Mouse (Mus musculus) gastrocnemius, postnatal 14 days (tissue): Measurements from ENCODE around the gene Map1s. TPM values are rescaled to one million over a fixed set of nuclear protein-coding genes. Genes with fewer than 3 reads are reported as not detected.
A peak's percentile ranks its signal among the peaks of the same experiment; 100 is the strongest.

Source experiments
- DNase-seq: peaks from one replicate; pipeline ENCODE4 v3.0.0; 2021; ENCODE audit warnings: mixed read lengths
- intact Hi-C: fragments of 180-260 bp; cut with DNase I; formaldehyde crosslinking; loops from one replicate; pipeline ENCODE4 v1.15.1; 2025; ENCODE audit warnings: low total_unique reads
- total RNA-seq, 2 experiments: library from RNA; stranded (reverse); gene quantifications; 2 replicates each; pipeline ENCODE4 v1.2.3; 2021

Map1s gene
- total RNA-seq, 2 experiments from 2014 or later = 13.8 to 15.5 TPM

- intact Hi-C loops = no loop called here
- DNase-seq = peak; percentile 96
These were observed 32.3 kb upstream of the Map1s start, which contains the start of gene Ccdc124 for GRCm38 (mm10) chr8:70873364-70873985. Ccdc124 (minus strand) TSS chr8:70873935.

DNA sequence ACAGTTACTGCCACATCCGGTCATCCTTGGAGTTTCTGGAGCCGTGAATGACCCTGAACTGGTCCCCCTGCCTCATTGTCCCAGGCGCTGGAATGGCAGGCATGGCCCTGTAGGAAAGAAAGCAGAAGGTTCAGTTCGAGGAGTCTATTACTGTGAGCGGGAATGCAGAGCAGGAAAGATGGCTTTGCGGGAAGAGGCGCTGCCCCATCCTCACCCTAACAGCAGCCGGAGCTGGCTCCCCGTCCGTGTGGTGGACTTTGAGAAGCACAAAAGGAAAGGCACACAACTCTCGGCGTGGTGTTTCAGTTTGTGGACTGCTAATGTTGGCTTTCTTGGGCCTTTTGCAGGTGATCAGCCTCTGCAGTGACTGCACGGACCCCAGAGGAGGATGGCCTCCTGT lies 31.3 kb upstream of the Map1s start:
- intact Hi-C loops = loop anchor here (2.0 kb wide), 1 partner anchor 20 kb away; no protein-coding TSS in a partner anchor
- no peak for DNase-seq

- intact Hi-C loops = no loop called here
- DNase-seq = no peak
These were observed 29.4 kb upstream of the Map1s start for GRCm38 (mm10) chr8:70876382-70876781.

GRCm38 (mm10) chr8:70878178-70878577 lies 27.6 kb upstream of the Map1s start:
- intact Hi-C loops = no loop called here
- no peak for DNase-seq

DNA sequence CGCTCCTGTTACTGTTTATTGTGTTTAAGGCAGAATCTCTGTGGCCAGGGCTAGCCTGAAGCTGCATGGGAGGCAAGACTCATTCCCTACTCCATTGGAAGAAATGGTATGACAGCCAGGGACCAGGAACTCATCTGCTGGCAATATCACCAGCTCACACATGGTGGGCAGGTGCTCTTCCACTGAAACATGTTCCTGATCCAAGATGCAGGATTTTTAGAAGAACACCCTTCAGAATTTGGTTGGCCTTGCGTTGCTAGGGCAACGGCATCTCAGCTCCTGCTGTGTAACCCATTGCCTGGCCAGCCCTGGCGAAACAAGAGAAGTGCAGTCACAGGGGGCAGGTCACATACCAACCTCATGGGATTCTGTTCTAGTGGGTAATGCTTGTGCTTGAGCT lies 26.2 kb upstream of the Map1s start:
- no peak for DNase-seq
- intact Hi-C loops = no loop called here

DNA sequence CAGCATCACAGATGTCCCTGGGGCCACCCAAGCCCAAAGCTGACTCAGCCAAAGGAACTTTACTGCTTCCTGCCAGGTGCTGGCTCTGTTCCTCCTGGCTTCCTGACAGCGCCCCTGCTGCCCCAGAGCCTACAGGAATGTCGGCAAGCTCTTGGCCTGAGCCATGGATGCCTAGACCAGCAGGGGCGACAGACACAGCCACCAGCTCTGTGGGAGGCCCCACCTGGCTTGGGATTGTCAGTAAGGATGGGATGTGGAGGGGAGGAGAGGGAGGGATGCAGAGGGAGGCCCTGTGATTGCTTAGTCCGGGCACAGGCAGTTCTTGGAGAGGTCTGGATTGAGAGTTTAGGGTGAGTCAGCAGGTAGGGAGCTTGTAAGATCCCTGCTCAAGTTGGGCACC lies 25.6 kb upstream of the Map1s start:
- peak; percentile 45 for DNase-seq
- intact Hi-C loops = no loop called here

DNA sequence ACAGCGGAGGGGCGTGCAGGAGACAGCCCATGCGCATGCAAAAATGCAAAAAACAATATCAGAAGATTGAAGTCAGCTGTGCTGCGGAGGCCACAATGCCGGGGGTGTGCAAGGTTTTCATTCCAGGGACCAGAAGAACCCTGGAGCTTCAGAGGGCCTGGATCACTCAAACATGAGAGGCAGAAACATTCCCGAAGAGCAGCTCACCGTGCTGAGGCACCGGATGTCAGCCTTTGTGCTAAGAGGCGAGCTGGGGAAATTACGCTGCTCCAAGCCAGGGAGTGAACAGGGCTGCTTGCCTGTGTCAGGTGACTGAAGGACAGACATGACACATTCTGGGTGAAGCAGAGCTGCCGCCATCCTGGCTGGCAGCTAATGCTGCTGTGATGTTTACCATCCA lies 25.2 kb upstream of the Map1s start:
- no peak for DNase-seq
- intact Hi-C loops = no loop called here

DNA sequence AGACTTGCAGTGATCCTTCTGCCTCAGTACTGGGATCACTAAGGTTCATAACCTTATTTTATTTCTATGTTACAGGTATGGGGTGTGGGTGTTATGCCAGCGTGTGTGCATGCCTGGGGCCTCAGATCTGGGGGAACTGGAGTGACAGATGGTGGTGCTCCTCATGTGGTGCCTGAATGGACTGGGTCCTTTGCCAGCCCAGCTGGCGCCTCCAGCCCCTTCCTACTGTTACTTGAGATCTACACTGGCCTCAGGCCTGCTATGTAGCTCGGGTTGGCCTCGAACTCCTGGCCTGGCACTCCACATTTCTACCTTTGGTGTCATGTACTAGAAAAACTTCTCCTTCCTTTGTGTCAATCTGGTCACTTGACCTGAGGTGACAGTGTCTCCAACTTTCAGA lies 21.5 kb upstream of the Map1s start:
- no peak for DNase-seq
- intact Hi-C loops = no loop called here

DNA sequence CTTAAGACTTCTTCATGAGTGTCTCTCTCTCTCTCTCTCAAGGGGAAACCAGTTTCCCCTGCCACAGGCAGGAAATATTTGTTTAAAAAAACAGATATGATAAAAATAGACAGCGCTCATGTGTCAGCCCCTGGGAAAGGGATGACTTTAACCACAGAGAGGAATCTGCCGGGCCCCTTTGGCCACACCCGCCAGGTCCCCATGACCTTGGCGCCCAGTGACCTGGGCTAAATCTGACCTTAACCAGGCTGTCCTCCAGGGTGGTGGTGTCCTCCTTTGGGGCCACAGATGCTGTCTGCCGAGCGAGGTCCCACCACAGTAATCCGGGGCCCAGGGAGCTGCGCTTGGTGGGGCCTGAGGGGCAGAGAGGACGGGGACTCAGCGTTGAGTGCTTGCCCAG lies 21.0 kb upstream of the Map1s start:
- intact Hi-C loops = no loop called here
- no peak for DNase-seq

GRCm38 (mm10) chr8:70885612-70886011 lies 20.1 kb upstream of the Map1s start:
- intact Hi-C loops = no loop called here
- no peak for DNase-seq

GRCm38 (mm10) chr8:70887669-70888068 lies 18.1 kb upstream of the Map1s start:
- DNase-seq = peak; percentile 37
- intact Hi-C loops = no loop called here

- no peak for DNase-seq
- intact Hi-C loops = no loop called here
These were observed 15.1 kb upstream of the Map1s start for GRCm38 (mm10) chr8:70890656-70891055.

DNA sequence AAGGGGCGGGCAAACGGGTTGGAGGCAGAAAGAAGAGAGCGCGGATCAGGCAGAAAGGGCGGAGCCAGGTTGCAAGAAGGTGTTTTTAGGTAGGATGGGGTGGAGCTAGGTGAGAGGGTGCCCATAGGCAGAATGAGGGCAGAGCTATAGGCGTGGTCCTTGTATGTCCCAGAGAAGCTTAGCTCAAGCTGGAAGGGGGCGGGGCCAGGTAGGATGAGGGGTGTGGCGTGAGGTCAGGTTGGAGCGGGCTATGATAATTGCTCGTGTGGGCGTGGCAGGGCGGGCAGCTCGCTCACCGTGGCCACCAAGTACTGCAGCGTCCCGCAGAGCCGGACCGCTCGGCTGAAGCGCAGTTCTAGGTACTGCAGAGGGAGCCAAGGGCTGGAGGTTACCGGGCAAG lies 14.4 kb upstream of the Map1s start:
- intact Hi-C loops = no loop called here
- no peak for DNase-seq

GRCm38 (mm10) chr8:70892022-70892895 lies 13.5 kb upstream of the Map1s start, which contains the start of gene Slc5a5:
Slc5a5 (minus strand) TSS chr8:70892757.
- intact Hi-C loops = no loop called here
- DNase-seq = no peak

GRCm38 (mm10) chr8:70892896-70893655 lies 12.7 kb upstream of the Map1s start:
- intact Hi-C loops = no loop called here
- DNase-seq = no peak

DNA sequence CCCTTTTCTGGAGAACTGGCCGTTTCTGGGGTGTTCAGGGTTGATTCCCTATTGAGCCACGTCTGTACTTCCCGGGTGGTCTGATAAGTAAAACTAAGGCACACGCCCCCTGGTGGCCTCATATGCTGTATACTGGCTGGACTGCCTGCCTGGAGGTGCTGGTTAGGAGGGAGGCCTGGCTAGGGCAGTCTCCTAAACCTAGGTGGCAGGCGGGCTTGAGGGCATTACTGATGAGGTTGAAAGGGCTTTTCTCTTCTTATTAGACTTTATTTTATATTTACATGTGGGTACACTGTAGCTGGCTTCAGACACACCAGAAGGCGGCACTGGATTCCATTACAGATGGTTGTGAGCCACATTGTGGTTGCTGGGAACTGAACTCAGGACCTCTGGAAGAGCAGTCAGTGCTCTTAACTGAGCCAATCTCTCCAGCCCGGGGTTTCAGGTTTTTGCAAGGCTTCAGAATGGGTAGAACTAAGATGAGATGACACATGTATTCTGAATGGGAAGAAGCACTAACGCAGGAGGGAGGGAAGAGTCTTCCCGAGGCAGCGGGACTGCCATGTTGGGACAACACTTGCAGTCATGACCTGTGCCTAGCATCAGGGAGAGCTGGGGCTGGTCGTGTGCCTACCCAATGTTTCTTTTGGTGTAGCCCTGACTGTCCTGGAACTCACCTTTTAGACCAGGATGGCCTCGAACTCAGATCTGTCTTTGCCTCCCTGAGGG lies 11.9 kb upstream of the Map1s start:
- DNase-seq = peak; percentile 76
- intact Hi-C loops = loop anchor here (2.0 kb wide), 1 partner anchor 19 kb away; no protein-coding TSS in a partner anchor

GRCm38 (mm10) chr8:70894385-70894720 lies 11.4 kb upstream of the Map1s start:
- intact Hi-C loops = loop anchor here (2.0 kb wide), 1 partner anchor 20 kb away; no protein-coding TSS in a partner anchor

GRCm38 (mm10) chr8:70894771-70895545 lies 10.8 kb upstream of the Map1s start:
- no peak for DNase-seq
- intact Hi-C loops = loop anchor here (2.0 kb wide), 1 partner anchor 20 kb away; no protein-coding TSS in a partner anchor

More at GRCm38 (mm10) chr8:70894385-70894720, 11.4 kb upstream of the Map1s start:
- DNase-seq = no peak
